Mouse (Mus musculus): Measurements from ENCODE around the gene Rasl12.

Gene Rasl12

DNA sequence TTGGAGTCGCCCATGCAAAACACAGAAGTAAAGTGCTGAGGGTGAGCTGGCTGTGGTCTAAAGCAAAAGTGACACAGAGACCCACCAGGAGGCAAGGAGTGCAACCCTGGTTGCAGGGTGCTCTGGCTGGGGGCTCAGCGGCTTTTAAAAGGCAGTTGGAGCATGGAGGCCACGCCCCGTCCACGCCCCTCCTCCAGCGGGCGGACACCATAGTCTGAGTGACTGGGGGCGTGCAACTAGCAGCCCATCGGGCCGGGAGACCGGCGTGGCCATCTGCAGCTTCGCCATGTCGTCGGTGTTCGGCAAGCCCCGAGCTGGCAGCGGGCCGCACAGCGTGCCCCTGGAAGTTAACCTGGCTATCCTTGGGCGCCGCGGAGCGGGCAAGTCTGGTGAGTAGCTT, at the start of gene Rasl12:
Gene Rasl12 (plus strand): TSS at position 228 of the 400 bp plus-strand sequence.
- peak; percentile 6 for DNase-seq (ENCODE audit: low read depth, low spot score)

GRCm38 (mm10) chr9:65353251-65353650, 45.1 kb upstream of the Rasl12 start:
- no peak for DNase-seq (ENCODE audit: low read depth, low spot score)

- DNase-seq (ENCODE audit: low read depth, low spot score) = no peak
These were observed 41.7 kb upstream of the Rasl12 start for GRCm38 (mm10) chr9:65356561-65356960.

DNA sequence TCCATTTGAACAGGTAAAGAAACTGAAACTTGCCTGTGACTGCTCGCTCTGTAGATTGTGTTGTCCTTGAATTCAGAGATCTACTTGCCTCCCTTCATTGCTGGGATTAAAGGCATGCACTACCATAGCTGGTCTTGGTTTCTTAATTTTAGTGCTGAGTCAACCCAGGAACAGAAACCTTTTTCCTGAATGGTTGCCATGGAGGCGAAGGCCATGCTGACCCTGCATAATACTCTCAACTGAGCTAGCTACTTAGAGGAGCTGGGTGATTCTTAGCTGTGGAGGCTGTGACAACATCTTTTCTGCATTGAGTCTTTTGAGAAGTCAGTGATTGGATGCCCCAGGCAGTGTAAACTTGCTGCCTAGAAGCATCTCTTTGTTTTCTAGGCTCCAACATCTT, 41.3 kb upstream of the Rasl12 start:
- no peak for DNase-seq (ENCODE audit: low read depth, low spot score)

GRCm38 (mm10) chr9:65358956-65359480, 39.3 kb upstream of the Rasl12 start:
- peak; percentile 36 for DNase-seq (ENCODE audit: low read depth, low spot score)

- no peak for DNase-seq (ENCODE audit: low read depth, low spot score)
These were observed 37.5 kb upstream of the Rasl12 start, which contains the start of gene Ubap1l for GRCm38 (mm10) chr9:65360641-65361448. TSS of gene Ubap1l (plus strand) at chr9:65361041.

- no peak for DNase-seq (ENCODE audit: low read depth, low spot score)
These were observed 34.6 kb upstream of the Rasl12 start for GRCm38 (mm10) chr9:65363684-65364083.

GRCm38 (mm10) chr9:65365721-65366120, 32.6 kb upstream of the Rasl12 start:
- no peak for DNase-seq (ENCODE audit: low read depth, low spot score)

DNA sequence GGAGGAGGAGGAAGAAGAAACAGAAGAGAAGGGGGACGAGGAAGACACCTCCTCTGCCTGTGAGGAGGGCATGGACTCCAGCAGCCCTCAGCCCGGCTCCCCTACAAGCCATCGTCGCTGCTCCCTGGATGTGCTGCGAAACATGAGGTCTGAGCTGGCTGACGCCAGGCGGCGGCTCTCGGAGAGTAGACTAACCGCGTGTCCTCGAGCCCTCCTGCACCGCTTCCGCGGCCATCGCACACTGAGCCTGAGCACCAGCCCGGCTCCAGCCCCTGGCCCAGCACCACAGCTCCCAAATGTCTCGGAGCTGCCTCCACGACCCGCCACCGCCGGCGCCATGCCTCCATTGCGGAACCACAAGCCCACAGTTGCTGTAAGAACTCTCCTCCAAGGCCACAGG, 26.6 kb upstream of the Rasl12 start:
- DNase-seq (ENCODE audit: low read depth, low spot score) = no peak

- DNase-seq (ENCODE audit: low read depth, low spot score) = no peak
These were observed 25.9 kb upstream of the Rasl12 start for GRCm38 (mm10) chr9:65372449-65372848.

DNA sequence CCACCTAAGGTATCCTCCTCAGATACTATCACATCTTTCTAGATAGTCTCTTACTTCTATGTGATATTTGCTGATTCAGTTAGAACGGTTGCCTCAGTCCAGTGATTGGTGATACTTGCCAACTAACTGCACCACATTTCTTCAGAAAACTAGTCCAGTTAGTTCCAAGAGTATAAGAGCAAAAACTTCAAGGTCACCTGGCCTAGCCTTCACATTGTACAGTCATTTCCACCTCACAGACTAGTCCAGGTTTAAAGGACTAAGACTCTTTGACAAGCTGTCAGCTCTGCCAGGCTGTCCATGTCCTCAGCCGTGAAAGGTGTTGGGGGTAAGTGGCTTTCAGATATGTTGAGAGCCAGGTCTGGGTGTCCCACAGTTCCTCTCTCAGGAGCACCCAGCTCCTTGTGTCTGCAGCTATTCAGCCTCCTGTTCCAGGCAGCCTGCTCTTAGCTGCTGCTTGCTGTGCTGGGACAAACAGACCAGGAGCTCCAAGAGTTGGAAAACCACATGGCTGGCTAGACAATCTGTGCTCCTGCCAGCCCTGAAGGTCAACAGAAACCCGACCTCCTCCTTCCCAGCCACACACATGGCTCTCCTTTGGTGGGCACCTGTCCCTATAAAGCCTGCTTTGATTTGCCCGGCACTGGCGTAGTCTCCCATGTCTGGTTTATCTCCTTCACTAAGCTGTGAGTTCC, 23.7 kb upstream of the Rasl12 start:
- no peak for DNase-seq (ENCODE audit: low read depth, low spot score)

DNA sequence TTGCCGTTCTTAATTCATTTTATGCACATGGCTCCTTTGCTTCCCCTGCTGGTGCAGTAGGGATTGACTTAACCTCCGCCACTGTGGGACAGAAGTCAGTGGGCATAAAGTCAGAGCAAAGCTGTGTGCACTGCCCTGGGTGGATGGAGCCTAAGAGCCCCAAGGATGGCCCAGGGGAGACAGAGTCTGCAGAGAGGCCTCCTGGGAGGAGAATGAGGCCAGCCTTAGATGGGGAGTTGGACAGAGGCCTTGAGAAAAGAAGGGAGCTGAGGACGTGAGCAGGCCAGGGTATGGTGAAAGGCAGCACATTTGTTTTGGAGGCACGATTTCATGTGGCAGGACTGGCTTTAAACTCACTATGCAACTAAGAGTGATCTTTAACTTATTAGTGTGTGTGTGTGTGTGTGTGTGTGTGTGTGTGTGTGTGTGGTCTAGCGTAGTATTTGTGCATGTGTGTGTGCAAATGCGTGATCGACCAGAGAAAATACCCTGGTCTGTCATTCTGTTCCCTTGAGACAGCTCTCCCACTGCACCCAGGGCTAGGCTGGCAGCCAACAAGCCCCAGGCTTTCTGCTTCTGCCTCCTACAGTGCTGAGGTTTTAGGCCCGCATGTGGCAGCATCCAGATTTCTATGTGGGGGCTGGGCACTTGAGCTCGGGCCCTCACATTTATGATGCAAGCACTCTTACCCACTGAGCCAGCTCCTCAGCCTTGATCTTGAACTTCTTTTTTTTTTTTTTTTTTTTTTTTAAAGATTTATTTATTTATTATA, 23.0 kb upstream of the Rasl12 start:
- no peak for DNase-seq (ENCODE audit: low read depth, low spot score)

DNA sequence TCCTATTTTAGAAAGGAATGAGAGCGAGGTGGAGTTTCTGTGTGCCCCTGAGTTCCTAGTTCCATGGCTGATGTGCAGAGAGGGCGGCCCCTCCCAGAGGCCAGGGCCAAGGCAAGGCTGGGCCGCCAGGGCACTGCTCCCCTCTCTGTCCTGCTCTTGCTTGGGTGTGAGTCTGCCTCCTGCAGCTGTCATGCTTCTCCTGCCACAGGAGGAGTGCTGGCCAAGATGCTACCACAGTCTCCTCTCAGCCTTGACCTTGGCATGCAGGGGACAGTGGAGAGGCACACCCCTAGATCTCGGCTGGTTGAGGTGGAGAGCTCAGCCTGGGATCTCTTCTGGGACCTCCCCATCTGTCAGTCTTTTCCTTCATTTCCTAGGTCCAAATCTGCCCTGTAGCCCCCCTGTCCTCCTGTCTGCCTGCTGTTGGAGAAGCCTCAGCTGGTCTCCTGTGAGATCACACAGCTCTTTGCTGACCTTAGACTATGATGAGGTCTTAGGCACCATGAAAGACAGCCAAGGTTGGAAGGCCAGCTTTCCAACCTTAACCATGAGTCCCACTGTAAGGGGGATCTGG, 17.2 kb upstream of the Rasl12 start:
- DNase-seq (ENCODE audit: low read depth, low spot score) = no peak

DNA sequence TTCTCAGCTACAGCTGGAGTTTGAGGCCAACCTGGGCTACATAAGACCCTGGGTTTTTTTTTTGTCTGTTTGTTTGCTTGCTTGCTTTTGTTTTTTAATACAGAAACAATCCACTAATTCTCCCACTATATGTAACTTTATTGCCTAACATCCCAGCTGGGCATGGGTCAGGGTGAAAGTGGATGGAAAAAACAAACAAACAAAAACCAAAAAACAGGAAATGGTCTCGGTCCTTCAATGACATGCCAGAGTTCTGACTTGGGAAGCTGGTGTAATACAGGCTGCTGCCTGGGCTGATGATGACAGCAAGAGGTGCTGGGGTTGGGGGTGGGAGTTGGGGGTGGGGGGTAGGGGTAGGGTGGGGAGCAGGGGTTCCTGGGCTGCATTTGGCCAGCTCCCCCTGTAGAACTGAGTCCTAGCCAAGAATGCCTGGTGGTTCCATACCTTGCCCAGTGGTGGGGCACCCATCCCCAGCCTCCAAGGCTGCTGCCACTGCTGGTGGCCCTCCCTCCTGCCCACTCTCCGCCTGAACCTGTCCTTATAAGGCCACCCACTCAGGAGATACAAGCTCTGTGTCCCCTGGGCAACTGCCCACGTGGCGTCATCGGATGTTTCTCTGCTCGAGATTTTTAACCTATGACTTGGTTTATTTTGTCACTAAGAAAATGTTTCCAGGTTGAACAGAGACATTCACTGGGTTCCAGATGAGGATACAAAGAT, 16.1 kb upstream of the Rasl12 start:
- DNase-seq (ENCODE audit: low read depth, low spot score) = no peak

DNA sequence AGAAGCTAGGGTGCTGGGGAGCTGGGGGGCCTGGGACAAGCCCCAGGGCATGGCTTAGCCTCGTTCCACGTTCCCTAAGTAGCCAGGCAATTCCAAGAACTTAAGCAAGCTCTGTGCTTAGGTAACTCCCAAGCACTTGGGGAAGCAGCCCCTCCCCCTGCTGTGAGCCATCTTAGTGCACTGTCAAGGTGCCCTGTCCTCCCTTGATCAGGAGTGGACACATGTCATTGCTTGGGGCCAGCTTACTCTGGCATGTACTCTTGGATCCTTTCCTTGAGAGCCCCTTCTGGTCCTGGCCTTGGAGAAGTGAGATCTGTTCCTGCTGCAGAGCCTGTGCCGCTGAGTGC, 15.6 kb upstream of the Rasl12 start:
- no peak for DNase-seq (ENCODE audit: low read depth, low spot score)

- DNase-seq (ENCODE audit: low read depth, low spot score) = no peak
These were observed 14.0 kb upstream of the Rasl12 start for GRCm38 (mm10) chr9:65384276-65384675.

- DNase-seq (ENCODE audit: low read depth, low spot score) = no peak
These were observed 11.7 kb upstream of the Rasl12 start for GRCm38 (mm10) chr9:65386373-65387140.

GRCm38 (mm10) chr9:65390752-65391612, 7.3 kb upstream of the Rasl12 start:
- DNase-seq (ENCODE audit: low read depth, low spot score) = no peak

GRCm38 (mm10) chr9:65391613-65391964, 6.7 kb upstream of the Rasl12 start, which contains the start of gene Kbtbd13:
TSS of gene Kbtbd13 (minus strand) at chr9:65391652.
- DNase-seq (ENCODE audit: low read depth, low spot score) = no peak
